8 mouse cellular contexts compared by ENCODE assay signal in the genomic region with DNA sequence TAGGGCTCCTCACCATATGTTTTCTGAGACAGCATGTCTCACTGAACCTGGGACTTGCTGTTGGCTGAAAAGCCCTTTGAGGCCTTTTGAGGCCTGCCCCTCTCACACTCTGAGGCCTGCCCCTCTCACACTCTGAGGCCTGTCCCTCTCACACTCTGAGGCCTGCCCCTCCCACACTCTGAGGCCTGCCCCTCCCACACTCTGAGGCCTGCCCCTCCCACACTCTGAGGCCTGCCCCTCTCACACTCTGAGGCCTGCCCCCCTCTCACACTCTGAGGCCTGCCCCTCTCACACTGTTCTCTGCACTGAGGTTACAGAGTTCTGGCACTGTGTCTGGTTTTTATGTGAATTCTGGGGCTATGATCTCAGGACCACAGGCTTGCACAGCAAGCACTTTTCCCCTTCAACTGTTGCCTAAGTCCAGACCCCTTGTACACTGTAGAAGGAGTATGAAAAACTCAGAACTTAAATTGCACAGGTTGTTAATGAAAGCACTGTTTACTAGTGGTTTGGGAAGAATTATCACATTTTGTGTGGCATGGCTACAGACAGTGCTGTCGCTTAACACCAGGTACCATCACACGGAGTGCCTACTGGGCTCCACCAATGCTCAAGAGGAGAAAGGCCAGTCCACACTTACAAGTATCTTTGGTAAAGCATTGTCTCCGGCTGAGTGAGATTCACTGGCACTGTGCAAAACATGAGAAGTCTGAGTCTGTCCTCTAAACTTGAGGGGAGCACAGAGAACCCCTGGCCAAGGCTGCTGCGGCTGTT. TPM values are rescaled to one million over a fixed set of nuclear protein-coding genes. Genes with fewer than 3 reads are reported as not detected.
DNase-seq lines count a peak whose midpoint lies in the region; ATAC-seq and TF ChIP-seq lines count a peak whose summit lies in the region.

No protein-coding gene starts in this region.

- no peaks in the 10 kb centered on the region for H3K4me1 ChIP-seq in kidney, embryonic 16.5 days (ENCODE audit: insufficient read depth, low read length)
- no peaks in the 10 kb centered on the region for H3K4me1 ChIP-seq in ES-E14 (ENCODE audit: control insufficient read depth in 2 of 2, insufficient read depth in 2 of 2, low read length in 2 of 2, poor library complexity in 1 of 2)
- H3K4me1 ChIP-seq in embryonic facial prominence, embryonic 13.5 days: peaks cover 8% of the 10 kb centered on the region
- no peaks in the 10 kb centered on the region for H3K4me1 ChIP-seq in liver, embryonic 12.5 days

- H3K27me3 ChIP-seq in kidney, embryonic 16.5 days (ENCODE audit: insufficient read depth, low read length): no peaks in the 10 kb centered on the region
- no peaks in the 10 kb centered on the region for H3K27me3 ChIP-seq in embryonic facial prominence, embryonic 13.5 days
- no peaks in the 10 kb centered on the region for H3K27me3 ChIP-seq in liver, embryonic 12.5 days (replicated peaks)

- no peak overlapping the region for H3K27ac ChIP-seq in kidney, embryonic 16.5 days (ENCODE audit: low read length)
- H3K27ac ChIP-seq in ES-E14 (ENCODE audit: insufficient read depth, low read depth, low read length, poor library complexity, severe bottlenecking): no peak overlapping the region
- peak overlapping the region; percentile 29; the same call in 1 of the 2 replicates for H3K27ac ChIP-seq in embryonic facial prominence, embryonic 13.5 days
- no peak overlapping the region for H3K27ac ChIP-seq in liver, embryonic 12.5 days

- H3K4me3 ChIP-seq in kidney, embryonic 16.5 days (ENCODE audit: low read length): no peak overlapping the region
- H3K4me3 ChIP-seq in ES-E14 (ENCODE audit: insufficient read depth in 1 of 2, low read depth in 1 of 2, low read length in 2 of 2, poor library complexity in 1 of 2, severe bottlenecking in 1 of 2): no peak overlapping the region
- no peak overlapping the region for H3K4me3 ChIP-seq in embryonic facial prominence, embryonic 13.5 days
- H3K4me3 ChIP-seq in liver, embryonic 12.5 days: no peak overlapping the region

- 80% methylated on average over 4 of the region's 4 CpGs for WGBS in kidney, embryonic 16.5 days
- WGBS in embryonic facial prominence, embryonic 13.5 days: 83% methylated on average over 4 of the region's 4 CpGs
- 70% methylated on average over 4 of the region's 4 CpGs for WGBS in liver, embryonic 12.5 days (ENCODE audit: insufficient replicate concordance)

- no peak overlapping the region for H3K9ac ChIP-seq in kidney, embryonic 16.5 days (replicated peaks; ENCODE audit: low read length)
- H3K9ac ChIP-seq in ES-E14 (ENCODE audit: insufficient read depth, low read depth, low read length, poor library complexity, severe bottlenecking): no peak overlapping the region
- H3K9ac ChIP-seq in embryonic facial prominence, embryonic 13.5 days: no peak overlapping the region
- H3K9ac ChIP-seq in liver, embryonic 12.5 days: no peak overlapping the region

- no peaks in the 10 kb centered on the region for H3K36me3 ChIP-seq in kidney, embryonic 16.5 days (ENCODE audit: insufficient read depth, low read length)
- no peaks in the 10 kb centered on the region for H3K36me3 ChIP-seq in ES-E14 (ENCODE audit: control insufficient read depth, insufficient read depth, low read length, poor library complexity, severe bottlenecking)
- no peaks in the 10 kb centered on the region for H3K36me3 ChIP-seq in embryonic facial prominence, embryonic 13.5 days
- no peaks in the 10 kb centered on the region for H3K36me3 ChIP-seq in liver, embryonic 12.5 days

- no peak overlapping the region for H3K4me2 ChIP-seq in kidney, embryonic 16.5 days (replicated peaks; ENCODE audit: low read depth, low read length)
- no peak overlapping the region for H3K4me2 ChIP-seq in embryonic facial prominence, embryonic 13.5 days
- H3K4me2 ChIP-seq in liver, embryonic 12.5 days: no peak overlapping the region

- ATAC-seq in kidney, embryonic 16.5 days (ENCODE audit: low FRiP score, low TSS enrichment): peak; percentile 85
- no peak for ATAC-seq in embryonic facial prominence, embryonic 13.5 days (ENCODE audit: insufficient number of reproducible peaks, insufficient read depth, low FRiP score, low TSS enrichment, low read depth)
- peak; percentile 35; the same call in 1 of the 2 replicates for ATAC-seq in liver, embryonic 12.5 days

- no peak for DNase-seq in kidney, adult 11 months
- peak; percentile 20 for DNase-seq in ES-E14 (ENCODE audit: low read depth, low spot score)
- DNase-seq in right cerebral cortex, postnatal 14 days: no peak
- DNase-seq in urinary bladder, postnatal 14 days (ENCODE audit: low spot score): no peak
- DNase-seq in layer of hippocampus, postnatal 25 days (ENCODE audit: extremely low spot score in 1 of 2, low spot score in 1 of 2): no peak

- H3K9me3 ChIP-seq in kidney, embryonic 16.5 days (ENCODE audit: low read length): no peaks in the 10 kb centered on the region
- no peaks in the 10 kb centered on the region for H3K9me3 ChIP-seq in ES-E14 (ENCODE audit: control insufficient read depth, insufficient read depth, low read depth, low read length)
- no peaks in the 10 kb centered on the region for H3K9me3 ChIP-seq in embryonic facial prominence, embryonic 13.5 days
- H3K9me3 ChIP-seq in liver, embryonic 12.5 days (replicated peaks): no peaks in the 10 kb centered on the region

- in situ Hi-C loops in ES-E14 (cut with MboI; ENCODE audit: low sequenced_read_pairs in 2 of 2, unreplicated experiment in 2 of 2): no loop called here

TF ChIP-seq in ES-E14, 5 proteins besides CTCF, POLR2A, EP300 and RAD21:
- TF ChIP-seq ZC3H11A (IDR thresholded peaks at IDR 0.05; ENCODE audit: borderline replicate concordance, low read depth, low read length) (no peak), CHD2 (IDR thresholded peaks at IDR 0.05; ENCODE audit: low read depth, low read length) (no peak), MAFK (IDR thresholded peaks at IDR 0.05; ENCODE audit: insufficient read depth, low read depth, low read length) (no peak), ZNF384 (IDR thresholded peaks at IDR 0.05; ENCODE audit: low read depth, low read length) (no peak), HCFC1 (IDR thresholded peaks at IDR 0.05; ENCODE audit: borderline replicate concordance, insufficient read depth, low read length) (no peak)
TF ChIP-seq in ES-E14: peak in this region for 0.

RNA-seq across cellular contexts. Expression of a gene that starts 41.4 kb away (rescaled TPM):
- polyA plus RNA-seq in kidney, embryonic 16.5 days (2015; fragmentation: Nextera tagmentation; extraction: Ambion mirVana): 13.7 and 16.5 TPM in 2 replicates
- total RNA-seq in ES-E14 (2012; rRNA removed): 6.6 and 9.8 TPM in 2 replicates
- 19.4 and 23.1 TPM in 2 replicates for polyA plus RNA-seq in embryonic facial prominence, embryonic 13.5 days (2015; fragmentation: Nextera tagmentation; extraction: Ambion mirVana)
- polyA plus RNA-seq in liver, embryonic 12.5 days (2016; fragmentation: Nextera tagmentation; extraction: Ambion mirVana): 2.5 and 3.2 TPM in 2 replicates
- 10 to 100 TPM; 12.8 to 13.5 TPM for total RNA-seq in layer of hippocampus, postnatal 25 days (2021)
